Mouse (Mus musculus): ENCODE measurements around the gene Hps1. TPM values are rescaled to one million over a fixed set of nuclear protein-coding genes. Genes with fewer than 3 reads are reported as not detected.

Gene Hps1
- 18.9 and 27.6 TPM in 2 replicates for polyA plus RNA-seq (2012; rRNA removed; ENCODE audit: low replicate concordance)

GRCm38 (mm10) chr19:42779531-42780155, at the start of gene Hps1:
TSS of gene Hps1 (minus strand) at chr19:42779978.

DNA sequence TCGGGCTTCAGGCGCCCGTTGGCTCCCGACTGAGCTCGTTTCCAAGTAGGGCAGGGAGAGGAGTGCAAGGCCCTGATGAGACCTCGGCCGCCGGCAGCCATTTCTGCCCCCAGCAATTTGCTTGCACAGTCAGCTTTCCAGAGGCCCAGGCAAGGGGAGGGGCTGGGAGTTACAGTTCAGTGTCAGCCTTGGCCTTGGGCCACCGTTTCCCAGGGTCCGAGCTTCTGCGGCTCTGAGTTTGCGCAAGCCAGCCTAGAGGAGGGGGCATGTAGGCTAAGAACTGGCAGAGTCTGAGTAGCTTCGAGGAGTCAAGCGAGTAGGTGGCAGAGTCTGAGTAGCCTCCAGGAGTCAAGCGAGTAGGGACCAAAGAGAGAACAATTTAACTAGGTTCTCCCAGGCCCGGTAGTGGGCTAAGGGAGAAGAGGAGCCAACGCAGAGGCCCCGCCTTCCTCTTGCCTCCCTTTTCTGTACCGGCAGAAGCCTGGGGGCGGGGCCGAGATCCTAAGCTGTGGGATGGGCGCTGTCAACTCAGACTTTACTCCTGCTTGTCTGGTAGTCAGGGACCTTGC, 27.3 kb downstream of the Hps1 start, which contains the start of gene Pyroxd2:
TSS of gene Pyroxd2 (minus strand) at position 413 of the 569 bp plus-strand sequence.

Other genes with a start within 250 kb of the Hps1 start
- 1.7 and 3.6 TPM in 2 replicates for gene Loxl4, start 167.2 kb downstream of the Hps1 start, polyA plus RNA-seq (2012; rRNA removed; ENCODE audit: low replicate concordance)
- 15.4 and 16.5 TPM in 2 replicates for gene Pyroxd2, start 27.2 kb downstream of the Hps1 start, polyA plus RNA-seq (2012; rRNA removed; ENCODE audit: low replicate concordance)